Mouse (Mus musculus) right cerebral cortex, adult 2 months (tissue): ENCODE results near the gene Gnaz.

Source experiments
- DNase-seq, 2 experiments: peaks; one replicate each; pipeline ENCODE4 v3.0.0; 2021 to 2022; ENCODE audit warnings: low spot score in 2 of 2

The Gnaz gene

GRCm38 (mm10) chr10:74966850-74967451 is at the start of gene Gnaz:
Gene Gnaz (plus strand): TSS chr10:74967177.
- peak; percentile 99 for DNase-seq

GRCm38 (mm10) chr10:74919277-74919676 is 47.7 kb upstream of the Gnaz start:
- DNase-seq: no peak

- peak; percentile 68 to 77 for DNase-seq
Observed at GRCm38 (mm10) chr10:74920853-74921567, 46.0 kb upstream of the Gnaz start.

GRCm38 (mm10) chr10:74921614-74922013 is 45.4 kb upstream of the Gnaz start:
- DNase-seq: no peak

- DNase-seq: peak; percentile 68 to 70
Observed at GRCm38 (mm10) chr10:74922763-74923162, 44.2 kb upstream of the Gnaz start.

GRCm38 (mm10) chr10:74924274-74924673 is 42.7 kb upstream of the Gnaz start:
- DNase-seq: no peak

GRCm38 (mm10) chr10:74925324-74925723 is 41.7 kb upstream of the Gnaz start:
- DNase-seq: peak; percentile 81 to 83

GRCm38 (mm10) chr10:74928276-74928675 is 38.7 kb upstream of the Gnaz start:
- DNase-seq: no peak

GRCm38 (mm10) chr10:74929578-74929977 is 37.4 kb upstream of the Gnaz start:
- no peak for DNase-seq

- DNase-seq: no peak
Observed at GRCm38 (mm10) chr10:74930541-74930940, 36.4 kb upstream of the Gnaz start.

- no peak for DNase-seq
Observed at GRCm38 (mm10) chr10:74931631-74932030, 35.3 kb upstream of the Gnaz start.

GRCm38 (mm10) chr10:74932487-74932886 is 34.5 kb upstream of the Gnaz start:
- no peak for DNase-seq

GRCm38 (mm10) chr10:74933548-74934190 is 33.3 kb upstream of the Gnaz start:
- DNase-seq: no peak

- DNase-seq: no peak
Observed at GRCm38 (mm10) chr10:74934521-74934920, 32.5 kb upstream of the Gnaz start.

GRCm38 (mm10) chr10:74935016-74935415 is 32.0 kb upstream of the Gnaz start:
- no peak for DNase-seq

GRCm38 (mm10) chr10:74937003-74937790 is 29.8 kb upstream of the Gnaz start:
- no peak for DNase-seq

- DNase-seq: no peak
Observed at GRCm38 (mm10) chr10:74938410-74938809, 28.6 kb upstream of the Gnaz start.

GRCm38 (mm10) chr10:74939300-74939699 is 27.7 kb upstream of the Gnaz start:
- no peak for DNase-seq

- DNase-seq: no peak
Observed at GRCm38 (mm10) chr10:74940795-74941194, 26.2 kb upstream of the Gnaz start.

GRCm38 (mm10) chr10:74952830-74953443 is 14.0 kb upstream of the Gnaz start:
- DNase-seq: peak; percentile 71 to 72

- no peak for DNase-seq
Observed at GRCm38 (mm10) chr10:74964380-74964779, 2.6 kb upstream of the Gnaz start.
